Mouse (Mus musculus): ENCODE data around the gene Ston2. TPM values are rescaled to one million over a fixed set of nuclear protein-coding genes. Genes with fewer than 3 reads are reported as not detected.

The Ston2 gene
- polyA plus RNA-seq, 1 experiment from 2014 or later, result 5.6 TPM

DNA sequence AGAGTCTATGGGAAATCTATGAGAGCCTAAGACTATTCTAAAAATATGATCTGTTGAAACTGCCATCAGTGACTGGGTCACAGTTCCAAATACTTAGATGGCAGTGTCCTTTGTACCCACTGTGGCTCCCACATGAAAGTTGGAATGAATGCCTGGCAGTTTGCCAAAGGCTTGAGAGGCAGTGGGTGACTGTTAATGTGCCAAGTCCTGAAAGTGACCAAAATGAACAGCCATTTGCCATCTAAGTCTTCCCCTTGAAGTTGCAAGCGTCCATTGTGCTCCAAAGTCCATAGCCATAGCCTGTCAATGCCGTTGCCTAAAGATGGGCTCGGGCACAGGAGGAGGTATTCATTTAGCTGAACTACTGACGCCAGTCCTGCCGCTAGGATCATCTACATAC lies 178.8 kb downstream of the Ston2 start:
- TF ChIP-seq EP300 (IDR thresholded peaks at IDR 0.05; ENCODE audit: low read depth) (no peak), CTCF (IDR thresholded peaks at IDR 0.05; ENCODE audit: low read depth) (no peak)
- Histone ChIP-seq H3K36me3 (replicated peaks; ENCODE audit: insufficient read depth, low read length) (no peaks in the 10 kb centered on the region), H3K9me3 (ENCODE audit: low read length) (no peaks in the 10 kb centered on the region), H3K27me3 (ENCODE audit: insufficient read depth, low read length) (no peaks in the 10 kb centered on the region), H3K4me3 (ENCODE audit: low read depth, low read length) (no peak overlapping the region), H3K4me2 (ENCODE audit: low read depth, low read length) (no peak overlapping the region), H3K27ac (ENCODE audit: low read depth) (no peak overlapping the region), H3K9ac (replicated peaks) (no peak overlapping the region), H3K4me1 (ENCODE audit: insufficient read depth) (no peaks in the 10 kb centered on the region)
- ATAC-seq (no peak), DNase-seq (peak; percentile 21)
- 84% methylated on average over 5 of the region's 5 CpGs for WGBS (ENCODE audit: insufficient replicate concordance)

DNA sequence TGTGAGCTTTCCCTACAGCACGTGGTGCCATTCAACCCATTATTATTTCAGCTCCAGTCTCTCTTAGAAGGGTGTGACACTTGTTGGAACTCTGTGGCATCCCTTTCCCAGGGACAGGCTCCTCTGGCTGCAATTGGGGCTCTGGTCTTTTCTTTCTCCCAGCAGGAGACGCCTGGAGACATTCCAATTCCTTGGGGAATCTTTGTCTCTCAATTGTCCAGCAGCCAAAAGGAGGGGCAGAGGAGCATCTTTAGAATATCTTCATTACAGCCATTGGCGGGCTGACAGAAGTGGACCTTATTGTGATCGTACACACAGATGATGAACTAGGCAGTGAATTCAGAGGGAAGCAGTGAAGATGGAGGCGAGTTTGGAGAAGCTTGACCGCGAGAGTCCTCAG lies 180.5 kb downstream of the Ston2 start:
- 70% methylated on average over 7 of the region's 7 CpGs for WGBS (ENCODE audit: insufficient replicate concordance)

GRCm38 (mm10) chr12:91606651-91607050 lies 181.5 kb downstream of the Ston2 start:
- Histone ChIP-seq H3K27ac (ENCODE audit: low read depth) (no peak overlapping the region), H3K36me3 (replicated peaks; ENCODE audit: insufficient read depth, low read length) (no peaks in the 10 kb centered on the region), H3K9ac (replicated peaks) (no peak overlapping the region), H3K4me3 (ENCODE audit: low read depth, low read length) (no peak overlapping the region), H3K4me1 (ENCODE audit: insufficient read depth) (no peaks in the 10 kb centered on the region), H3K4me2 (ENCODE audit: low read depth, low read length) (no peak overlapping the region), H3K27me3 (ENCODE audit: insufficient read depth, low read length) (no peaks in the 10 kb centered on the region), H3K9me3 (ENCODE audit: low read length) (no peaks in the 10 kb centered on the region)
- DNase-seq (no peak), ATAC-seq (no peak)
- WGBS (ENCODE audit: insufficient replicate concordance), result 80% methylated on average over 13 of the region's 13 CpGs
- TF ChIP-seq CTCF (IDR thresholded peaks at IDR 0.05; ENCODE audit: low read depth) (no peak), EP300 (IDR thresholded peaks at IDR 0.05; ENCODE audit: low read depth) (no peak)

More for the DNA sequence above, 180.5 kb downstream of the Ston2 start:
- H3K9ac ChIP-seq (replicated peaks), result no peak overlapping the region
- no peaks in the 10 kb centered on the region for H3K4me1 ChIP-seq (ENCODE audit: insufficient read depth)
- H3K27me3 ChIP-seq (ENCODE audit: insufficient read depth, low read length), result no peaks in the 10 kb centered on the region
- DNase-seq, result no peak
- no peaks in the 10 kb centered on the region for H3K9me3 ChIP-seq (ENCODE audit: low read length)
- ATAC-seq, result no peak
- H3K36me3 ChIP-seq (replicated peaks; ENCODE audit: insufficient read depth, low read length), result no peaks in the 10 kb centered on the region
- H3K4me2 ChIP-seq (ENCODE audit: low read depth, low read length), result no peak overlapping the region
- no peak overlapping the region for H3K4me3 ChIP-seq (ENCODE audit: low read depth, low read length)
- TF ChIP-seq EP300 (IDR thresholded peaks at IDR 0.05; ENCODE audit: low read depth) (no peak), CTCF (IDR thresholded peaks at IDR 0.05; ENCODE audit: low read depth) (no peak)
- H3K27ac ChIP-seq (ENCODE audit: low read depth), result no peak overlapping the region

DNA sequence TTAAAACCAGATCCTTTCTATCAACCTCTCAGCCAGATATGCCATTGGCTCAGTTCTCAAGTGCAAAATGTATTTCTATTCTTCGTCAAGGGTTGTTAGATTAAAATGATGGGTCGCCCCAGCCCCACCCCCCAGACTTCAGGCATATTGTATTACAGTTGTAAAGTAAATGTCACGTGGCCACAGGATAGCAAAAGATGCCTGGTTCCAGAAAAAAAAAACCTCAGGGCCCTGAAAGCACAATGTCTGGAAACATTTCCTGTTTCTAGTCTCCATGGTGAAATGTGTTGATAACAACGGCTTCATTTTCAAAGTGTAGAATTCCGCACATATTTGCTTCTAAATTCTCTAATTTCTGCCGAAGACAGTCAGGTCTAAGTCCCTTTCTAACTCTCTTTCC lies 183.6 kb downstream of the Ston2 start:
- DNase-seq (no peak), ATAC-seq (no peak)
- no peak for TF ChIP-seq EP300 (IDR thresholded peaks at IDR 0.05; ENCODE audit: low read depth)
- TF ChIP-seq CTCF (IDR thresholded peaks at IDR 0.05; ENCODE audit: low read depth), result no peak
- Histone ChIP-seq H3K9me3 (ENCODE audit: low read length) (no peaks in the 10 kb centered on the region), H3K27me3 (ENCODE audit: insufficient read depth, low read length) (no peaks in the 10 kb centered on the region), H3K27ac (ENCODE audit: low read depth) (no peak overlapping the region), H3K36me3 (replicated peaks; ENCODE audit: insufficient read depth, low read length) (no peaks in the 10 kb centered on the region), H3K4me3 (ENCODE audit: low read depth, low read length) (no peak overlapping the region), H3K4me1 (ENCODE audit: insufficient read depth) (no peaks in the 10 kb centered on the region), H3K9ac (replicated peaks) (no peak overlapping the region), H3K4me2 (ENCODE audit: low read depth, low read length) (no peak overlapping the region)
- WGBS (ENCODE audit: insufficient replicate concordance), result 47% methylated on average over 6 of the region's 6 CpGs

DNA sequence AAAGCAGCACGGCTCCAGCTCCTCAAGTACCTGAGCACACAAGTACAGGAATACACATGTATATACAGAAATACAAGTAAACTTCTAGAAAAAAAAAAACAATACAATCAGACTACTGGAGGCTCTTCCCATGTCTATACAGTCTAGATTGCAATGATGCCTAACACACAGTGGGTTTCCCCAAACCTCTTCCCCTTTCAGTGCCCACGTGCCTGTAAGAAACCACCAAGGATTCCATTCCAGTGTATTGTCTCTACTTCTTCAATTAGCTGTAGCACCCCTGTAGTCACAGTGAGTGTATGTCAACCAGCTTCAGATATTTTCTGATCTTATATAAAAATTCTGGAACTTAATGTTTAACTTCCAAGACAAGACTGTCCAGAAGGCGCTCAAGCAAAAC lies 196.1 kb downstream of the Ston2 start:
- Histone ChIP-seq H3K4me3 (ENCODE audit: low read depth, low read length) (no peak overlapping the region), H3K4me2 (ENCODE audit: low read depth, low read length) (no peak overlapping the region), H3K36me3 (replicated peaks; ENCODE audit: insufficient read depth, low read length) (no peaks in the 10 kb centered on the region), H3K27ac (ENCODE audit: low read depth) (no peak overlapping the region), H3K27me3 (ENCODE audit: insufficient read depth, low read length) (no peaks in the 10 kb centered on the region), H3K9me3 (ENCODE audit: low read length) (no peaks in the 10 kb centered on the region), H3K4me1 (ENCODE audit: insufficient read depth) (peaks cover 16% of the 10 kb centered on the region), H3K9ac (replicated peaks) (no peak overlapping the region)
- TF ChIP-seq CTCF (IDR thresholded peaks at IDR 0.05; ENCODE audit: low read depth) (no peak), EP300 (IDR thresholded peaks at IDR 0.05; ENCODE audit: low read depth) (no peak)
- ATAC-seq (no peak), DNase-seq (no peak)
- 80% methylated on average over 3 of the region's 3 CpGs for WGBS (ENCODE audit: insufficient replicate concordance)

DNA sequence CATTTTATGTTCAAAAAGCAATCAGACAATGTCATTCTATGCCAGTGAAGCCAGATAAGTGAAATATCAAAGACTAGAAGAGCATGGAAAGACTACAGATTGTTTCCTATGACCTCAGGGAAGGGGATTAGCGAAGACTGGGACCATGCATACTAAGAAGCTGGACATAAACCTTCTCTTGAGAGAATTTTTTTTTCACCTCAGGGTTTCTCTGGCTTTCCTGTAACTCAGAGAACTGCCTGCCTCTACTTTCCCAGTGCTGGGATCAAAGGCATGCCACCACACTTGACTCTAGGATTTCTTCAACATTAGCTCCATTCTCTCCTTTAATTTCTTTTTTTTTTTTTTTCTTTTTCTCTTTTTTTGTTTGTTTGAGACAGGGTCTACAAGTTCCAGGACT lies 197.0 kb downstream of the Ston2 start:
- Histone ChIP-seq H3K27me3 (ENCODE audit: insufficient read depth, low read length) (no peaks in the 10 kb centered on the region), H3K9ac (replicated peaks) (no peak overlapping the region), H3K4me3 (ENCODE audit: low read depth, low read length) (no peak overlapping the region), H3K4me1 (ENCODE audit: insufficient read depth) (peaks cover 20% of the 10 kb centered on the region), H3K9me3 (ENCODE audit: low read length) (no peaks in the 10 kb centered on the region), H3K4me2 (ENCODE audit: low read depth, low read length) (peak overlapping the region; percentile 76), H3K36me3 (replicated peaks; ENCODE audit: insufficient read depth, low read length) (no peaks in the 10 kb centered on the region), H3K27ac (ENCODE audit: low read depth) (peak overlapping the region; percentile 92)
- ATAC-seq (no peak), DNase-seq (no peak)
- no peak for TF ChIP-seq CTCF (IDR thresholded peaks at IDR 0.05; ENCODE audit: low read depth)
- TF ChIP-seq EP300 (IDR thresholded peaks at IDR 0.05; ENCODE audit: low read depth), result no peak
- WGBS (ENCODE audit: insufficient replicate concordance), result 89% methylated on average over 1 of the region's 1 CpGs

DNA sequence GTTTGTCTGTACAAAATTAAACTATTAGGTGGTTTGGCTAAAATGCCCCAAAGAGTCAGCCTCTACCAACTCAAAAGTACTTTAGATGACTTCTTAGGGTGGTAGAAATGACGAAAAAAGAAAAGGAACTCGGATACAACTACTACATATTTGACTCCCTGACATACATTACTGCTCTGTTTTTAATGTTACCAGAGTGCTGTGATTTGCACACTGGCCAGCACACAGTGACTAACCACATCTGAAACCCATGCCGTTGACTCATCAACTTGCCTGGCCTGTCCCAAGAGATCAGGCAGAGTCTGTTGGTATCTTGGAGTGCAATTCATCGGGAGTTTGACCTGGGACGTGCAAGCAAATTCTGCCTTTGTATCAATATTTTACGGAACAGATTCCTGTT lies 197.5 kb downstream of the Ston2 start:
- Histone ChIP-seq H3K9me3 (ENCODE audit: low read length) (no peaks in the 10 kb centered on the region), H3K27me3 (ENCODE audit: insufficient read depth, low read length) (no peaks in the 10 kb centered on the region), H3K36me3 (replicated peaks; ENCODE audit: insufficient read depth, low read length) (peaks cover 3% of the 10 kb centered on the region; the same call in 1 of the 2 replicates), H3K27ac (ENCODE audit: low read depth) (peak overlapping the region; percentile 92), H3K9ac (replicated peaks) (peak overlapping the region; percentile 63), H3K4me3 (ENCODE audit: low read depth, low read length) (peak overlapping the region; percentile 93), H3K4me1 (ENCODE audit: insufficient read depth) (peaks cover 20% of the 10 kb centered on the region), H3K4me2 (ENCODE audit: low read depth, low read length) (peak overlapping the region; percentile 76)
- whole genome bisulfite sequencing (ENCODE audit: insufficient replicate concordance), result 20% methylated on average over 6 of the region's 6 CpGs
- TF ChIP-seq CTCF (IDR thresholded peaks at IDR 0.05; ENCODE audit: low read depth) (no peak), EP300 (IDR thresholded peaks at IDR 0.05; ENCODE audit: low read depth) (peak; percentile 42)
- DNase-seq (peak; percentile 27), ATAC-seq (peak; percentile 14)
